ENCODE assay signal across 9 mouse cellular contexts in genomic region chr16:28838016-28838415, GRCm38 (mm10).
DNase-seq lines count a peak whose midpoint lies in the region; ATAC-seq and TF ChIP-seq lines count a peak whose summit lies in the region.
"Had no signal": no experiment of that assay in that cellular context is flagged by ENCODE, and none has a peak within 500 bp of the region (broad histone marks: within the 10 kb centered on the region; RNA-seq: fewer than 3 reads in every experiment).

No protein-coding gene starts in this region.

- H3K4me1 ChIP-seq in heart, adult 2 months (ENCODE audit: control insufficient read depth, insufficient read depth, low read length): no peaks in the 10 kb centered on the region
- peaks cover 13% of the 10 kb centered on the region; the same call in 1 of the 2 replicates for H3K4me1 ChIP-seq in heart, embryonic 12.5 days (replicated peaks)
- no peaks in the 10 kb centered on the region for H3K4me1 ChIP-seq in CH12.LX (ENCODE audit: control insufficient read depth in 1 of 2, insufficient read depth in 2 of 2)
- peaks cover 9% of the 10 kb centered on the region for H3K4me1 ChIP-seq in midbrain, embryonic 11.5 days (ENCODE audit: control insufficient read depth, insufficient read depth, low read length)

- no peak overlapping the region for H3K9ac ChIP-seq in heart, adult 2 months (ENCODE audit: low read depth, low read length)
- no peak overlapping the region for H3K9ac ChIP-seq in heart, embryonic 12.5 days
- no peak overlapping the region for H3K9ac ChIP-seq in CH12.LX (ENCODE audit: insufficient read depth, low read depth)
- H3K9ac ChIP-seq in midbrain, embryonic 11.5 days (ENCODE audit: low read length): no peak overlapping the region
- H3K9ac ChIP-seq: heart, embryonic 13.5 days had no signal

- TF ChIP-seq EP300 in heart, adult 2 months (IDR thresholded peaks at IDR 0.05; ENCODE audit: insufficient read depth, low read depth, low read length): no peak
- no peak for TF ChIP-seq EP300 in CH12.LX (IDR thresholded peaks at IDR 0.05; ENCODE audit: low read length)

- WGBS in heart, adult 2 months: 11% methylated on average over 12 of the region's 12 CpGs
- 12% methylated on average over 12 of the region's 12 CpGs for WGBS in heart, embryonic 12.5 days
- WGBS in midbrain, embryonic 11.5 days: 24% methylated on average over 12 of the region's 12 CpGs

- no peak overlapping the region for H3K4me2 ChIP-seq in heart, embryonic 12.5 days
- no peak overlapping the region for H3K4me2 ChIP-seq in CH12.LX (ENCODE audit: insufficient read depth, low read depth, poor library complexity, severe bottlenecking)
- no peak overlapping the region for H3K4me2 ChIP-seq in midbrain, embryonic 11.5 days
- H3K4me2 ChIP-seq: heart, embryonic 13.5 days had no signal

- TF ChIP-seq CTCF in heart, adult 2 months (IDR thresholded peaks at IDR 0.05): peak; percentile 86
- TF ChIP-seq CTCF in CH12.LX (conservative IDR thresholded peaks at IDR 0.05 in 1 of 2, IDR thresholded peaks at IDR 0.05 in 1 of 2; ENCODE audit: low read depth in 2 of 2, low read length in 2 of 2): peak in 1 of 2 experiments; percentile 32; a peak in 2 of 4 replicates

- H3K27me3 ChIP-seq in heart, adult 2 months (ENCODE audit: control insufficient read depth, insufficient read depth, low read length): no peaks in the 10 kb centered on the region
- H3K27me3 ChIP-seq in heart, embryonic 12.5 days (replicated peaks): no peaks in the 10 kb centered on the region
- H3K27me3 ChIP-seq in CH12.LX (replicated peaks): no peaks in the 10 kb centered on the region
- no peaks in the 10 kb centered on the region for H3K27me3 ChIP-seq in midbrain, embryonic 11.5 days (ENCODE audit: control insufficient read depth, insufficient read depth, low read length)
- H3K27me3 ChIP-seq: heart, embryonic 13.5 days had no signal

- TF ChIP-seq RAD21 in CH12.LX (IDR thresholded peaks at IDR 0.05; ENCODE audit: low read depth, low read length): peak; percentile 14

- no peaks in the 10 kb centered on the region for H3K9me3 ChIP-seq in heart, embryonic 12.5 days (replicated peaks)
- H3K9me3 ChIP-seq in CH12.LX (replicated peaks; ENCODE audit: low read length): peaks cover 94% of the 10 kb centered on the region
- no peaks in the 10 kb centered on the region for H3K9me3 ChIP-seq in midbrain, embryonic 11.5 days (ENCODE audit: control insufficient read depth, low read length)
- H3K9me3 ChIP-seq: heart, embryonic 13.5 days had no signal

- ATAC-seq in heart, embryonic 12.5 days (ENCODE audit: insufficient number of reproducible peaks, low FRiP score): no peak
- ATAC-seq in midbrain, embryonic 11.5 days (ENCODE audit: low FRiP score): peak; percentile 30; the same call in 1 of the 2 replicates
- ATAC-seq in inflammation-experienced regulatory T-cells, adult 6 months: no peak

- dilution Hi-C loops in CH12.LX (cut with MboI; ENCODE audit: extremely low pct_ligation_motif_present, extremely low pct_unique_long_range_greater_than_20kb, low sequenced_read_pairs): no loop called here

- no peaks in the 10 kb centered on the region for H3K79me2 ChIP-seq in heart, adult 2 months (replicated peaks; ENCODE audit: control insufficient read depth, insufficient read depth, low read length)
- no peaks in the 10 kb centered on the region for H3K79me2 ChIP-seq in CH12.LX (replicated peaks; ENCODE audit: control insufficient read depth, extremely low read depth, insufficient read depth, poor library complexity, severe bottlenecking)

- H3K27ac ChIP-seq in heart, adult 2 months: no peak overlapping the region
- H3K27ac ChIP-seq in heart, embryonic 12.5 days (ENCODE audit: poor library complexity, severe bottlenecking): no peak overlapping the region
- H3K27ac ChIP-seq in CH12.LX (ENCODE audit: insufficient read depth, low read depth): no peak overlapping the region
- H3K27ac ChIP-seq in midbrain, embryonic 11.5 days (ENCODE audit: low read depth, low read length): no peak overlapping the region
- H3K27ac ChIP-seq: heart, embryonic 13.5 days had no signal

- TF ChIP-seq POLR2A in heart, adult 2 months (IDR thresholded peaks at IDR 0.05; ENCODE audit: insufficient read depth, low read depth, low read length): no peak
- no peak for TF ChIP-seq POLR2A in CH12.LX (IDR thresholded peaks at IDR 0.05; ENCODE audit: low read depth, low read length)

- DNase-seq in heart, adult 2 months: peak; percentile 36 to 68
- DNase-seq in CH12.LX (ENCODE audit: extremely low read depth): no peak
- peak; percentile 12 for DNase-seq in c-Kit-positive CD71-negative TER-119-negative erythroid progenitor cells, embryonic 14.5 days (ENCODE audit: low read depth)
- peak; percentile 55 to 70 for DNase-seq in frontal cortex, postnatal 25 days (ENCODE audit: low spot score in 2 of 2)
- peak; percentile 56 for DNase-seq in layer of hippocampus, adult 9-10 months (ENCODE audit: low spot score)
- peak; percentile 94 for DNase-seq in midbrain, embryonic 11.5 days (ENCODE audit: low spot score, missing footprints)

- intact Hi-C loops in heart, adult 2 months (cut with DNase I): loop anchor here (5.0 kb wide), 1 partner anchor 739 kb away; the partner anchor contains the start of gene Opa1

- H3K36me3 ChIP-seq in heart, adult 2 months (ENCODE audit: control insufficient read depth, insufficient read depth, low read length): no peaks in the 10 kb centered on the region
- H3K36me3 ChIP-seq in heart, embryonic 12.5 days: no peaks in the 10 kb centered on the region
- H3K36me3 ChIP-seq in CH12.LX (replicated peaks in 1 of 2; ENCODE audit: control insufficient read depth in 1 of 2, insufficient read depth in 1 of 2, low read length in 1 of 2): no peaks in the 10 kb centered on the region
- no peaks in the 10 kb centered on the region for H3K36me3 ChIP-seq in midbrain, embryonic 11.5 days (ENCODE audit: control insufficient read depth, insufficient read depth, low read length)
- H3K36me3 ChIP-seq: heart, embryonic 13.5 days had no signal

- in situ Hi-C loops in CH12.LX (cut with MboI; ENCODE audit: low pct_ligation_motif_present, low pct_unique_long_range_greater_than_20kb, low sequenced_read_pairs): loop anchor here (25.0 kb wide), 1 partner anchor 724 kb away; no protein-coding TSS in a partner anchor

- H3K4me3 ChIP-seq in heart, adult 2 months: no peak overlapping the region
- no peak overlapping the region for H3K4me3 ChIP-seq in heart, embryonic 12.5 days
- no peak overlapping the region for H3K4me3 ChIP-seq in CH12.LX (replicated peaks in 1 of 3; ENCODE audit: low read depth in 2 of 3, low read length in 2 of 3, poor library complexity in 1 of 3)
- H3K4me3 ChIP-seq in midbrain, embryonic 11.5 days (ENCODE audit: low read depth, low read length): no peak overlapping the region
- H3K4me3 ChIP-seq: heart, embryonic 13.5 days had no signal

TF ChIP-seq in CH12.LX, 34 proteins besides CTCF, POLR2A, EP300 and RAD21:
- TF ChIP-seq UBTF (IDR thresholded peaks at IDR 0.05; ENCODE audit: low read depth, low read length): no peak
- TF ChIP-seq TCF12 (IDR thresholded peaks at IDR 0.05; ENCODE audit: low read depth, low read length): no peak
- no peak for TF ChIP-seq MAZ (IDR thresholded peaks at IDR 0.05; ENCODE audit: low read depth, low read length)
- no peak for TF ChIP-seq MAFK (IDR thresholded peaks at IDR 0.05; ENCODE audit: insufficient replicate concordance, low read length)
- no peak for TF ChIP-seq E2F4 (IDR thresholded peaks at IDR 0.05; ENCODE audit: insufficient replicate concordance, low read depth, low read length)
- no peak for TF ChIP-seq ZNF384 (IDR thresholded peaks at IDR 0.05; ENCODE audit: low read depth, low read length)
- no peak for TF ChIP-seq USF1 (IDR thresholded peaks at IDR 0.05; ENCODE audit: low read depth, low read length)
- TF ChIP-seq USF2 (conservative IDR thresholded peaks at IDR 0.05; ENCODE audit: low read depth, low read length): no peak
- TF ChIP-seq ZC3H11A (IDR thresholded peaks at IDR 0.05; ENCODE audit: low read depth, low read length): no peak
- TF ChIP-seq SIN3A (IDR thresholded peaks at IDR 0.05; ENCODE audit: low read length): no peak
- no peak for TF ChIP-seq NELFE (IDR thresholded peaks at IDR 0.05; ENCODE audit: low read depth, low read length)
- TF ChIP-seq ETS1 (conservative IDR thresholded peaks at IDR 0.05; ENCODE audit: low read depth, low read length): no peak
- TF ChIP-seq NRF1 (IDR thresholded peaks at IDR 0.05; ENCODE audit: low read depth, low read length): no peak
- no peak for TF ChIP-seq IRF4 (IDR thresholded peaks at IDR 0.05; ENCODE audit: low read depth, low read length)
- no peak for TF ChIP-seq BHLHE40 (IDR thresholded peaks at IDR 0.05; ENCODE audit: low read depth, low read length)
- TF ChIP-seq MXI1 (IDR thresholded peaks at IDR 0.05; ENCODE audit: low read depth, low read length): no peak
- TF ChIP-seq GABPA (IDR thresholded peaks at IDR 0.05; ENCODE audit: insufficient replicate concordance, low read depth, low read length): no peak
- no peak for TF ChIP-seq ZKSCAN1 (IDR thresholded peaks at IDR 0.05; ENCODE audit: borderline replicate concordance, low read depth, low read length)
- no peak for TF ChIP-seq MAX (IDR thresholded peaks at IDR 0.05; ENCODE audit: low read length)
- TF ChIP-seq MEF2A (IDR thresholded peaks at IDR 0.05; ENCODE audit: borderline replicate concordance, low read depth, low read length): no peak
